Mouse (Mus musculus) heart, embryonic 10.5 days (tissue): Measurements from ENCODE around the gene Adamts9. TPM values are rescaled to one million over a fixed set of nuclear protein-coding genes. Genes with fewer than 3 reads are reported as not detected.

Experiments
- DNase-seq: peaks from one replicate; pipeline ENCODE4 v3.0.0-alpha.2; 2017; ENCODE audit warnings: low spot score
- H3K27ac ChIP-seq: fragments of 300-500 bp; sonication (generic); 2 replicates; pipeline ENCODE4 v1.5.1; 2016; ENCODE audit warnings: mild to moderate bottlenecking
- H3K27me3 ChIP-seq: fragments of 300-500 bp; sonication (generic); 2 replicates; pipeline ENCODE4 v1.6.1; 2016; ENCODE audit warnings: mild to moderate bottlenecking; ENCODE audit not compliant: poor library complexity, insufficient read depth, severe bottlenecking
- H3K36me3 ChIP-seq: fragments of 300-500 bp; sonication (generic); 2 replicates; pipeline ENCODE4 v1.6.1; 2016; ENCODE audit warnings: mild to moderate bottlenecking, moderate library complexity
- H3K4me1 ChIP-seq: fragments of 300-500 bp; sonication (generic); 2 replicates; pipeline ENCODE4 v1.6.1; 2016; ENCODE audit warnings: mild to moderate bottlenecking
- H3K4me3 ChIP-seq: fragments of 300-500 bp; sonication (generic); 2 replicates; pipeline ENCODE4 v1.5.1; 2016; ENCODE audit warnings: mild to moderate bottlenecking, moderate library complexity
- H3K9me3 ChIP-seq: fragments of 300-500 bp; sonication (generic); 2 replicates; pipeline ENCODE4 v1.6.1; 2016; ENCODE audit warnings: mild to moderate bottlenecking, moderate library complexity
- WGBS: fragments of 180-500 bp; shearing (Covaris S2); methylation state at CpG from one replicate; pipeline ENCODE4 v1.1.7; 2016; 5-methylcytosine and 5-hydroxymethylcytosine counted together
- polyA plus RNA-seq: library from polyadenylated mRNA; unstranded; fragments of >200 nt; fragmentation: Nextera tagmentation; extraction: Ambion mirVana; gene quantifications from 2 replicates; pipeline ENCODE4 v1.2.1, GENCODE M21; 2016

The Adamts9 gene
- polyA plus RNA-seq, 1 experiment from 2014 or later: 9.7 TPM

- Histone ChIP-seq H3K4me1 (peaks cover 19% of the 10 kb centered on the region), H3K4me3 (no peak overlapping the region), H3K9me3 (no peaks in the 10 kb centered on the region), H3K27ac (no peak overlapping the region), H3K36me3 (no peaks in the 10 kb centered on the region), H3K27me3 (no peaks in the 10 kb centered on the region)
- DNase-seq: no peak
- WGBS: 59% methylated on average over 5 of the region's 5 CpGs
These were observed 217.2 kb downstream of the Adamts9 start for GRCm38 (mm10) chr6:92726121-92726520.

DNA sequence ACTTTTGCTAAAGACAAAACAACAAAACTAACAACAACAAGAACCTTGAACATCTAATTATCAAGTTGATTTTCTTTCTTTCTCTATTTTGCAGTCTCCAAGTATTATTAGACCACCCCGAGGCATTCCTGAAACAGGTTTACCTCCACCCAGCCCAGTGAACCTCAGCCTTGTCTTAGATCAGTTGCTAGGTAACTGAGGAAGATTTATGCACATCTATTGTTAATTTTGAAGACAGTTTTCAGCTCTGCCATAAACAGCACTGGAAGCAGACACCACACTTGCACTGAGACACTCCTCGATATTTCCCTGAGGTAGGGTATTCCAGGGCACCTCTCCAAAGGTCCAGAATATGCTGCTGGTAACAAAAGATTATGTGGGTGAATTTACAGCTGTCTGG is 218.9 kb downstream of the Adamts9 start:
- no peaks in the 10 kb centered on the region for H3K9me3 ChIP-seq
- DNase-seq: no peak
- H3K27ac ChIP-seq: no peak overlapping the region
- H3K4me1 ChIP-seq: peaks cover 19% of the 10 kb centered on the region
- no peaks in the 10 kb centered on the region for H3K36me3 ChIP-seq
- 79% methylated on average over 2 of the region's 2 CpGs for WGBS
- no peak overlapping the region for H3K4me3 ChIP-seq
- no peaks in the 10 kb centered on the region for H3K27me3 ChIP-seq

Other genes starting within 250 kb of the Adamts9 start
- 5.8 and 6.6 TPM in 2 replicates for gene Prickle2, start 237.3 kb downstream of the Adamts9 start, polyA plus RNA-seq
- gene A730049H05Rik, start 127.0 kb downstream of the Adamts9 start, polyA plus RNA-seq: 0.99 and 1.7 TPM in 2 replicates
- gene Gm15737, start 74.1 kb downstream of the Adamts9 start, polyA plus RNA-seq: 0.10 and 0.17 TPM in 2 replicates